Mouse (Mus musculus) heart, adult 9 months (tissue): Measurements from ENCODE around the gene Fndc3b.

Source experiments
- DNase-seq, 2 experiments: peaks; one replicate each; pipeline ENCODE4 v3.0.0; 2022; ENCODE audit warnings: low spot score in 2 of 2

Fndc3b gene

DNA sequence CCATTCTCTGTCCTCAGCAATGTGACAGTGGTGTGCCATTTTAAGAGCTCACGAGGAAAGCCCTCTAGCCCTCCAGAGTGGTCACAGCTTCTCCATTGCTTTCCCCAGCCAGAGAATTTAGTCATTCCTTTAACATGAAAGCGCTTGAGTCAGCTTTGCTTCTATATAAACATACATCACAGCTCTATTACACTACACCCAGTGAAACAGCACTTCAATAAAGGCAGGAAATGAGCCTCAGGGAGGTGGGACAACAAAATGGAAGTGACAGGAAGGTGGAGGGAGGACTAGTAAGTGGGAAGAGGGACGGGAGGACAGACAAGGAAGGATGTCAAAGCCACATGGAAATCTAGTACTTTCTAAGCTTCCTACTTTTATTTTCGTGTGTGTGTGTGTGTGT, 88.7 kb downstream of the Fndc3b start:
- no peak for DNase-seq

DNA sequence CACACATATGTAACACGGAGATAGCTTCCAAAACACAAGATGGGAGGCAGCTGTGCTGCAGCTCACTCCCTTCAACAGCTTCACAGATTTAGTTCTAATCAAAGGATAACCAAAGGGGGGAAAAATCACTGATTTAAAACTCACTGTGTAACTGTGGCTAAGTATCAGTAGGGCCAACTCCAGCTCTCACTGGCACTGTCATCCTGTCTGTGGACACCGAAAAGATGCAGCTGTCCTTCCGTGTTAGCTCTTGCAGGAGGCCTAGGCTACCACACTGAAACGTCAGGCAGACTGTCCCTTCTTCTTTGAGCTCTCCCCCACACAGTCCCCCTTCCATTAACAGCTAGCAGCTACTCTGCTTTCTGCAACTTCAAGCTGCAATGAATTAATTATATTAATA, 89.9 kb downstream of the Fndc3b start:
- DNase-seq: no peak

DNA sequence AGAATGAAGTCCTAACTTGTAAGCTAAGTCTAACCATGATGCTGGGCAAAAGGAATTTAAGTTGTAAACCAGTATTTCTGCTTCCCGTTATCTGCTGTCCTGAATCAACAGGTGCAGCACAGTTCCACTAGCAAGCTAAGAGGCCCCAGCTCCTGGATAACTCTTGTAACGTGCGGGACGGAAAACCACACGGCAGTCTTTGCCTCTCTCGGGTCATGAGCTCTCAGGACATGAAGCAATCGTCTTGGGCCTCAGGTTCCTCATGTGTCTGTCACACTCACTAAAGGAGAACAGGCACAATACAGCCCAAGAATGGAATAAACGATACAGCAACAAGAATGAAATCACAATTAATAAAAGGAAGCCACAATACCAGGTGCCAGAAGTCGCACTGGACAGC, 93.4 kb downstream of the Fndc3b start:
- no peak for DNase-seq

DNA sequence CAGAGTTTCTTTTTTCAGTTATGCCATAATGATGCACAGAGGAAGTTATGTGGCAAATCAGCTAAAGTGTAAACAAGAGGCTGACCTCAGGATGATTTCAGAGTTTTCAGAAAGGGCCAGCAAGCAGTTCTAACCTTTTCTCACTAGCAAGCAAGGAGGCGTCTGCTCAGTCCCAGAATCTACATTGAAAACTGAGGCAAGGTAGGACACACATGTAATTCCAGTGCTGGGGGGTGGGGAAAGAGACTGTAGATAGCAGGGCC, 93.9 kb downstream of the Fndc3b start:
- DNase-seq: no peak

DNA sequence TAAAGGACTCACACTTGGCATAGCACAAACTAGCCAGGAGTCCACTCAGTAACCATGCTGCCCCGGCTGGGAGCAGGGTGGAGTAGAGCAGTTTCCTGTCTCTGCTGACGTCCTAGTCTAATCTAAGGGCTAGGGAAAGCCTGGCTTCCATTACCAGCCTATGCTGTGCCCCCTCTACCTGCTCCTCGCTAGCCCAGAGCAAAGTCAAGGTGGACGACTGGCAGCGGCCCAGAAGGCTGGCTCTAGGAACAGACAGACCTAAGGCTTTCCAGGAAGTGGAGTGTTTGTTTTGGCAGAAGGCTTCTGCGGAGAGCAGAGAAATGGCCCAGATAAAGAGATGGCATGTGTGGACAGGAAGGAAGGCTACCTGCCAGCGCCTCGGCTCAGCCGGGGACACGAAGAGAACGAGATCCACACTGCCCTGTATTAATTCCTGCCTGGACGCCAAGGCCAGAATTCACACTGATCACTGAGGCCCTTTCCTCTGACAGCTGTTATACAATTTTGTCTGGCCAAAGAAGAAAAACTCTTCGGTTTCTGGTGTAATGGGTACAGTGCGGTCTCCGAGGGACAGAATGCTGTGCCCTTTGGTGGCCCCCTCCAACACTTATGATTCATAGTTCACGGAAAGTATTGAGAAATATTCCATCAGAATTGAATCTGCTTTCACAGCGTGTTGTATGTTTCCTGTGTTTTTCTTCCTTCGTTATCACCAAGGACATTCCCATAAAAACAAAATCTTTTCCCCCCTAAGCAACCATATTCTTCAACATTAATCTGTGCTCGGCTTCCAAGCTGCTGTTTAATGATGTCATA, 94.5 kb downstream of the Fndc3b start:
- peak; percentile 75 to 80 for DNase-seq

DNA sequence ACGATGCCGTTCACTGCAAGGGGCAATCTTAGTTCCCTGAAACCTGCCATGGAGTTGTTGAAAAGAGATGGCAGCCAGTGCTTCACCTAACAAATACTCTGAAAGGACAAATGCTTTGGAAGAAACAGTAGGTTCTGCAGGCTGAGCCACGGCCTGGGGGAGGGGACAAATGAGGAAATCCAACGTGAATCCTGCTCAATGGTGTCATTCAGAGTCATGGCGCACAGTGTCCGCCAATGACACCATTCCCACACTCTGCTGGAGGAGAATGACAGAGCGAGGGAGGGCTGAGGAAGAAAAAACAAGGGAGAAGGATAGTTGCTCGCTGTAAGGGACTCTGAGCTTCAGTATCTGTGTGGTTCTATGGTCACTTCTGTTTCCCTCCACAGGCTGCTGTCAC, 95.6 kb downstream of the Fndc3b start:
- no peak for DNase-seq

DNA sequence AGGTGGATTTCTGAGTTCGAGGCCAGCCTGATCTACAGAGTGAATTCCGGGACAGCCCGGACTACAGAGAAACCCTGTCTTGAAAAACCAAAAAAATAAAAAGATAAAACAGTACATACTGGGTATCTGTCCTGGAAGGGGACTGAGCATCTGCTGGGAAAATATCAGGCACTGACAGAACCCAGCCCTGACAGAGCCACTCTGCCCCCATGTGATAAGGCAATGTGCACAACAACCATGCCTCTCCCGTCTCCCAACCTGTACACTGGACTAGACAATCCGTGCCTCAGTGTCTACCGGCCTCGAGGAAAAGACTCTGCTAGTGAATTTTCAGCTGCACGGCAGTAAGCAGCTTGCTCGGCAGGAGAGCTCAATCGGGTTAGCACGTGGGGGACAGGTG, 97.3 kb downstream of the Fndc3b start:
- no peak for DNase-seq

DNA sequence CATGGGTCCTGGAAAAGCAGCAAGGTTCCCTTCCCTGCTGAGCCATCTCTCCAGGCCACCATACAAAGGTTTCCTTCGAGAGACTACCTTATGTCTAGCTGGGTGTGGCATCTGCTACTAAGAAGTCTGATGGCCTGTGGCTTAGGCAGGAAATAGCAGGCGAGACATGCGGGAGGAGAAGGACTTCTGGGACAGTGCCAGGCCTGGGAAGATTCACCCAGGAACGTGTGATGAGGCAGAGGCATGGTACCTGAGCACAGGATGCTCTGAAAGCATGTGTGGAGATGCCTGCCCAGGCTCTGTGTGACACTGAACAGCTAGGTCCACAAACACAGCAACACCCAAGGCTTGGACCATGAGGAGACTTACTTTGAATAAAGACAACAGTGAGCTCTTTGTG, 98.1 kb downstream of the Fndc3b start:
- DNase-seq: no peak

DNA sequence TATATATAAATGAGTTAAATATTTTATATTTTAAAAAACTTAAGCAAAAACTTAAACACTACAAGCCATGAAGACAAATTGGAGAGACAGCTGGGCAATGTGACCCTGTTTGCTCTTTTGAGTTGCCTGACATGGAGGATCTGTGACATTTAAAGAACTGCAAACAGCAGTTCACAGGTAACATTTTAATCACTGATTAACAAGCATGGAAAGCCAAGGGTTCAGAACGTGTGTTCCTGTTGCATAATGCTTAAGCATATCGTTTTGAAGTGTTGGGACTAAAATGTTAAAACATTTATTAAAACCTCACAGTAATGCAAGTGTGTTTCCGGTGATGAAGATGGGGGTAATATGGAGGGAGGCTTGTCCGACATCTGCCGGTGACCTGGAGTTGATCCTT, 99.1 kb downstream of the Fndc3b start:
- no peak for DNase-seq

DNA sequence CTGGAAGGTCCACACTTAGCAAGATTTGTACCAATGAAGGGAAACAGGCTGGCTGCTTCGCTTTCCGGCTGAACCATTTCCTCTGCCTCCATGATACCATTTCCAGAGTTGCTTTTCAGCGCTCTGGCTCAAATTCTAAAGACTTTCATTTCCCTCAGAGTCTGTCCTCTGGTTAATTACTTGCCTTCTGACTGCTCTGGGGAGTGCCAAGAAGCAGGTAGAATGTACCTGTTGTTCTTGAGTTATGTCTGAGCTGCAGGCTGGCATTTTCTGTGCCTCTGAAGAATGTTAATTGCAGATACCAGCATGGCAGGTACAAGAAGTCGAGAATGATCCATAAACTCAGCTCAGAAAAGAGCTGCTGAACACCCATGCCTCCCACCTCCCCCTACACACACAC, 100.6 kb downstream of the Fndc3b start:
- no peak for DNase-seq

DNA sequence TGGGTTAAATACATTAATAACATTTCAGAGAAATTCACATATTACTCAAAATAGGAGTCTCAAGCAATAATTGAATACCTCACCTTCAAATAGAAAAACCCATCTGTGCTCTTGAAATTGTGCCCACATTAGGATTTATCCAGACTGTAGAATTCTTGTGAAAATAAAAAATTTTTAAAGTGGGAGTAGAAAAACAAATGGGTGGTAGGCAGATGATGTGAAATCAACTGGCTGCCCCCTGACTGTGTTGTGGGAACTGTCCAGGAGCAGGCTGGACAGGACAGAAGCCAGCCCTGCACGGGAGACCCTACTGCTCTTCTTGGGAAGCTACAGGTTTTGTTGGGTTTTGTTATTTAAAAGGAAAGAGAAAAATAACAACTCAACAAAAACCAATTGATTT, 101.0 kb downstream of the Fndc3b start:
- no peak for DNase-seq

DNA sequence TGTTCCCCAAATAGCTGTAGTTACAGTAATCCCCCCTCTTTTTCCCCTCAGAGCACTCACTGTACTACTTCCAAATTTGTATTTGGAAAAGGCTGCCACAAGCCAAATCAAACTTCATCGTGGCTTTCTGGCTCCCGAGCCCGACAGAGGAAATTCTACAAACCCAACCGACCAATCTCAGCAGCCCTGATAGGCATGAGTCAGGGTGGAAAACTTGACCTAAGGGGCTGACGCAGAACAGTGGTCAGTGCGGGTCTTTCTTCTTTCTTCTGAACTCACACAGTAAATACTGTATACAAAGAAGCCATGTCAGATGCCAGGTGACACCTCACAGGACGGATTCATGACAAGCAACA, 103.3 kb downstream of the Fndc3b start:
- DNase-seq: peak; percentile 50 to 57

DNA sequence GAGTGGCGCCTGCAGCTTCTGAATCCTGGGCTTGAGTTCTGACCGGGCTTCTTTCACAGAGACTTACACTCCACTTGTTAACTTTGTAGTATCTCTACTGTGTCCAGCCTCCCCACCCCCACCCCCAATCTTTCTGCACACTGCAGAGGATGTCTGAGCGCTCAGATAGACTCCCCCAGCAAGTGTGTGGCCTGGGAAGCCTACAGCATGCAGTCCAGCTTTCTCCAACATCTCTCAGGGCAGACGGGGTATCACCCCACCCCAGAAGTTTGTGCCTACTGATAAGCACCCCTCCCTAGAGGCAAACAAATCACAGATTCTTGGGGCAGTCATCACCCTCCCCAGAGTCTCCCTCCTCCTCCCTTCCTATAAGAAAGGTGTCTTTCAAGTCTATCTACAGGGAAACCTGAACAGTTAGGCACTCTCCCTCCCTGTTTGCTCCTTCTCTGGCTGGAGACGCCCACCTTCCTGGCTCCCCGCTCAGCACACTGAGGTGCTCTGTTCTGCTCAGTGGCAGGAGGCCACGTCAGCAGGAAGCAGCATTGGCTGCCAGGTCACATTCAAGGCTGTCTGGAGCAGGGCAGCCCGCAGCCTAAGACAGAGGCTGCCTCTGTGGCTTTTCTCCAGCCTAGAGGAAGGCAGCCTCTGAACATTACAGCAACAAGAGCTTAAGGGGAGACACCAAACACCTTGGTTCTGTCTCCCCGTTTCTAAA, 103.9 kb downstream of the Fndc3b start:
- peak; percentile 61 to 72 for DNase-seq

DNA sequence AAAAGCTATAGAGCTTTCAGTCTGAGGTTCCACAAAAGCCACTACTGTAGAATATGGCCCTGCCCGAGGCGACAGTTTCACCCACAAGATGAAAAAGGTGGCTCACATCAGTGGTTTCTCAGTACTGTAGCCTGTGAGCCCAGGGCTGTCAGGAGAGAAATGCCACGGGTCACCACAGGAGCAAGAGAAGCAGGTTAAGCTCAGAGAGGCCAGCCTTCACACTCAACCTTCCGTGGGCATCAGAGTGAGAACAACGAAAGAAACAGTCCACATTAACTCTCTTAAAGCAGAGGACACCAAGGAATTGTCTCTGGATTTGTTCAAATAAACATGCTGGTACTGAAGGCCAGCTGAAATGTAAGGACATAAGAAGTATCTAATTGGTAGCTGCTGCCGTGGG, 104.5 kb downstream of the Fndc3b start:
- no peak for DNase-seq

DNA sequence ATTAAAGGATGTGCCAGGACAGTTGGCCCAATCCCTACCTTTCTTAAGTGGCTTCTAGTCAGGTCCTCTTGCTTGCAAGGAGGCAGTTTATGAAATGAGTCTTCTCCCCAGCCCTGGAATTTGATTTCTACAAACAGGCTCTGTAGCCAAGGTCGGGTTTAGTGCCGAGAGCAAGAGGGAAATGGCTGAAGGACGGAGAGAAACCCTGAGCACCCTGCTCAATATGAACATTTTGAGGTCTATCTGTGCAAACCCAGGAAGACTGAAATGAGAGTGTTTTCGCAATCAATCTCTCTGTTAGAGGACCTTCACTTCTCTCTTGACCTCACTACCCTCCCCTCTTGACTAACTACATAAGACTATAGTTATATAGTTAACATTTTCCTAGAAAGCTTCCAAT, 105.5 kb downstream of the Fndc3b start:
- DNase-seq: no peak

DNA sequence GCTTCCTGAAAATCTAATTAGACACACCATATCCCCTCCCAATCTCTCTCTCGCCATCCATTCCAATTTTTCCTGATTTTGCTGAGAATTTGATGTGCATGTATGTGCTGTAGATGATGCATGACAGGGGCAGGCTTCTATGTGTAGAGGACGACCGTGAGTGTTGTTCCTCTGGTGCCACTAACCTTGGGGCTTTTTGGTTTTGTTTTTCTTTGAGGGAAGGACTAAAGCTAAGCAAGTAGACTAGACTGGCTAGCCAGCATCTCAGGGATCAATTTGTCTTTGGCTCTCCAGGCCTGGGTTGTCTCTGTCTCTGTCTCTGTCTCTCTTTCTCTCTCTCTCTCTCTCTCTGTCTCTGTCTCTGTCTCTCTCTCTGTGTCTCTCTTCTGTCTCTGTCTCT, 106.0 kb downstream of the Fndc3b start:
- DNase-seq: no peak

DNA sequence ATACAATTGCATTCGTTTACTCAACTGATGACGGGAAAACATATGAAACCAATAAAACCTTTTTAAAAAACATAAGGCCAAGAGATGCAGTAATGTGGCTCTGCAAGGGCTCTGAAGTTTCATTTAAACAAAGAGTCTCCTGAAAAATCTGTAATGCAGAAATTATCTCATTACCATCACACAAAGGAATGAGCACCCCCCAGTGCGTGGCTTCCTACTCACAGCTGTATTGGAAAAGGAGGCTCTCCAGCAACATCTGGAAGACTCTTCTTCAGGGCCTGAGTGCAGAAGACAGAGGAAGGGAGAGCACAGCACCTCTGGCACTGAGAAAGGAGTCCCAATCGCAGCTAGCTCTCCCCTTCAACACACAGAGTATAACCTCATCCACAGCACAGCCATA, 106.5 kb downstream of the Fndc3b start:
- no peak for DNase-seq

DNA sequence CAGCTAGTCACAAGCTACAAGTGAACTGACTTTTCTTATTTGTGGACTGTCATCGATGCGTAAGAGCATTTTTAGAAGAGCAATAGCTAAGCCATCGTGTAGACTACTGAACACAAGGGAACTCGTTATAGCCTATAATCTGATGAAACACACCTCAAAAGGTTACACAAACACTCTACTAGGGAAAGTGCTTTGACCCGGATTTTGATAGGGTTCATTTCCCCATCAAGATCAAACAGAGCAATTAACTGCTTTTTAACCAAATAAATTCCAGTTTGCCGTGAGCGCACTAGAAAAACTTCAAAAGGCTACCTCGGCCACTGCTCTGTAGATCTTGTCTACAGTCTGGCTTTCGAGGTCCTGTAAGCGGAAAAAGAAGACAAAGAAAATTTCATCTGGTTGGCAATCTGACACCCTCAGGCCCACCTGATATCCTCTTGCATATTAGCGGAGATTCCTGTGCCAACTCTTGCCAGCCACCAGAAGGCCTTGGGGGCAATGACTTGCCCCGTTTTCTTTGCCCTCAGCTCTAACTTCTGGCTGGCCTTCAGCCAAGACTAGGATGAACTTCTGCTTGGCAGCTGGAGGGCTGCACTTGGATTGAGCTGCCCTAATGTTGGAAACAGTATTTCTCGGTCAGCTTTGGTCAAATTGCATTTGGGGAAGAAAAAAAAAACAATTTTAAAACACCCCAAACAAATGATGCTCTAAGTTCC, 107.0 kb downstream of the Fndc3b start:
- no peak for DNase-seq

DNA sequence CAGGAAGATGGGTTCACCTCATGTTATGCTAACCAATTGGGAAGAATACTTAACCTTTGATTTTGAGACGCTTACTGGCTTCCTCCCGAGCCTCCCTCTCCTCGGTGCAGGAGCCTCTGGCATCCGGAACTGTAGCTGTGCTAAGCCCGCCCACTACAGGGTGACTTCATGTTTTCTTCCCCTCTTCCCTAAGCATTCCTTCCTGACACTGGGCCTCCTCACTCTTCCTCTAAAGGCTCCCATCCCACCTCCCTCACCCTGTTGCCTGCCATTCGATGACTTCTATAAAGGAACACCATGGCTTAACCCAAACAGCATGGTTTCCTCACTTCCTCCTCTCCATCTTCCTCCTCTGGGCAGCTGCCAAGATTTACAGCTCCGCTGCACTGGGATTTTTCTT, 110.5 kb downstream of the Fndc3b start:
- DNase-seq: peak in 1 of 2 experiments; percentile 36

DNA sequence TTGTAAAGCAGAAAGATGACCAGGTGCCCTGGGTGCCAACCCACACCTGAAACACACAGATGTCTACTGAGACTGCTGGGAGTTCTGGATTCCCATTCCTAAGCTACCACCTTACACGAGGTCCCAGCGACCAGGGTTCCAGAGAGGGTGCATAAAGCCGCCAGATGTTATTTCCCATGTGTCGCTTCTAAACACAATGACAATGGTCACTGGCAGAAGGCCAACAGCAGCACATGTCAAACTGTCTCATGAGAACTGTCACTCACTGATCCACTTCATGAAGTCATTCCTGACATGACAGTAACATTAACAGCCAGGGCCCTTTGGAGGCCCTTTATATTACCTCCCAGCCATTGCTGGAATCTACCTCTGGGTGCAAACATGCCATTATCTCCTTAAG, 110.9 kb downstream of the Fndc3b start:
- peak in 1 of 2 experiments; percentile 23 for DNase-seq

DNA sequence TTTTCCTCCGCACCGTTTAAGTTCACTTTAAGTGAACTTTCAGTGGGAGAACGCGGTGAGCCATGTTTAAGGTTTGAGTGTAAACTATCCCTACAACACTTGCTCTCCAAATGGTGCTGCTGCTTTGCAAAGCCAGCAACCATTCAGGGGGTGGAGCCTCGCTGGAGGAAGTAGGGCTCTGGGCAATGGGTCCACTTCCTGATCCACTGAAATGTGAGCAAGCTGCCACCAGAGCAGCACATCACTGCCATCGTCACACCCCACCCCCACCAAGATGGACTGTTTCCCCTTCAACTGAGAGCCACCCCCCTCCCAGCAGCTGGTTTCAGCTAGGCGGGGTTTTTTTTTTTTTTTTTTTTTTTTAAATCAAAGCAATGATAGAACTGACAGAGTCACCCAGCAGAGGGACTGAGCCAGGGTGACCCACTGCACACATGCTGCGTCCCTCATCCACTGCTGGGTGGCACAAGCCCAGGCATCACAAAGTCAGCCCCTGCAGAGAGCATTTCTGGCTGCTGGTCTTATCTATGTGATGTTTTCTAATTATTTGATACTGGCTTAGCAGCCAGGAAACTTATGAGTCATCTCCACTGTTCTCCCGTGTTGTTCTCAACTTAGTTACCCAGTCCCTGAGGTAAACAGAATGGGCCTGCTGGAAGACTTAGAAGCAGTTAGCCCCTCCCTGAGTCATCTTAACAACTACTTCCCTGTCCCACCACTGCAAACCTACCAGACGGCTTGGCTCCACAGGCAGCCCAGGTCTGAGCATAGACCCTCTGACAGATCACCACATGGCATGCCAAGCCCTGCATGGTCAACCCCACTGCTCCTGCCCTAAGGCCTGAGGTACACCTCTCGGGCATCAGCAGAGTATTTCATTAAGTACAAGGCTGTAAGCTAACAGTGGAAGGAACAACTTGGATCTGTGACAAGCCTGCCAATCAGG, 112.4 kb downstream of the Fndc3b start:
- peak; percentile 40 to 58 for DNase-seq
